Mouse (Mus musculus) limb, embryonic 14.5 days (tissue): ENCODE results near the gene Hist2h2be. TPM values are rescaled to one million over a fixed set of nuclear protein-coding genes. Genes with fewer than 3 reads are reported as not detected.
"Not testable (repeated sequence)": the region's sequence is repeated elsewhere in the genome, so short reads cannot be mapped to it uniquely, and the experiment has no call there.

Experiments used
- ATAC-seq: fragments of 200-750 bp; cut with Nextera tagmentation; 2 replicates; pipeline ENCODE4 v1.8.0; 2017; ENCODE audit warnings: low read depth, moderate number of reproducible peaks, moderate TSS enrichment; ENCODE audit not compliant: low FRiP score
- DNase-seq: peaks from one replicate; pipeline ENCODE4 v3.0.0-alpha.2; 2015; ENCODE audit warnings: low spot score
- H3K27ac ChIP-seq: fragments of 300-500 bp; sonication (generic); replicated peaks from 2 replicates; pipeline ENCODE4 v1.5.1; 2014; ENCODE audit warnings: low read depth, mild to moderate bottlenecking, low read length, moderate library complexity, mixed read lengths
- H3K27me3 ChIP-seq: fragments of 300-500 bp; sonication (generic); 2 replicates; pipeline ENCODE4 v1.6.1; 2014; ENCODE audit warnings: low read length, mixed read lengths; ENCODE audit not compliant: control insufficient read depth, insufficient read depth
- H3K36me3 ChIP-seq: fragments of 300-500 bp; sonication (generic); 2 replicates; pipeline ENCODE4 v1.6.1; 2014; ENCODE audit warnings: mild to moderate bottlenecking, low read length, moderate library complexity, mixed read lengths; ENCODE audit not compliant: control insufficient read depth, insufficient read depth
- H3K4me1 ChIP-seq: fragments of 300-500 bp; sonication (generic); 2 replicates; pipeline ENCODE4 v1.6.1; 2014; ENCODE audit warnings: antibody characterized with exemption, low read length, mixed read lengths; ENCODE audit not compliant: control insufficient read depth, insufficient read depth
- H3K4me2 ChIP-seq: fragments of 300-500 bp; sonication (generic); replicated peaks from 2 replicates; pipeline ENCODE4 v1.6.1; 2014; ENCODE audit warnings: low read depth, mild to moderate bottlenecking, low read length, moderate library complexity; ENCODE audit not compliant: severe bottlenecking
- H3K4me3 ChIP-seq: fragments of 300-500 bp; sonication (generic); replicated peaks from 2 replicates; pipeline ENCODE4 v1.5.1; 2014; ENCODE audit warnings: low read length
- H3K9ac ChIP-seq: fragments of 300-500 bp; sonication (generic); 2 replicates; pipeline ENCODE4 v1.6.1; 2014; ENCODE audit warnings: mild to moderate bottlenecking, low read depth, low read length, moderate library complexity; ENCODE audit not compliant: severe bottlenecking
- H3K9me3 ChIP-seq: fragments of 300-500 bp; sonication (generic); 2 replicates; pipeline ENCODE4 v1.6.1; 2016; ENCODE audit warnings: low read length; ENCODE audit not compliant: control insufficient read depth
- POLR2A ChIP-seq: fragments of 200-500 bp; IDR thresholded peaks from 2 replicates; pipeline ENCODE4 v1.8.0; 2012; ENCODE audit warnings: inconsistent platforms, mild to moderate bottlenecking, moderate library complexity, borderline replicate concordance; ENCODE audit not compliant: insufficient read depth, insufficient read length; ENCODE audit errors: extremely low read depth
- WGBS: fragments of 180-500 bp; shearing (Covaris S2); extraction: QIAGEN DNeasy Blood & Tissue Kit; methylation state at CpG from one replicate; pipeline ENCODE4 v1.1.7; 2014; 5-methylcytosine and 5-hydroxymethylcytosine counted together
- polyA plus RNA-seq, 2 experiments: library from polyadenylated mRNA; depleted of rRNA in 1 of 2; stranded (reverse) in 1 of 2; unstranded in 1 of 2; fragments of >200 nt; fragmentation: Nextera tagmentation in 1 of 2; extraction: Ambion mirVana in 1 of 2; gene quantifications; 2 replicates each; pipeline versions ENCODE4 v1.2.1 to v1.2.3; 2012 to 2014

Gene Hist2h2be
- polyA plus RNA-seq (2012; rRNA removed) (8.5 TPM in 2 replicates), polyA plus RNA-seq (2014; fragmentation: Nextera tagmentation; extraction: Ambion mirVana) (5.2 and 7.5 TPM in 2 replicates)

GRCm38 (mm10) chr3:96220765-96221639 lies at the start of gene Hist2h2be, which contains the start of gene Hist2h2ac:
TSS of gene Hist2h2be (plus strand) at chr3:96221119.
TSS of gene Hist2h2ac (minus strand) at chr3:96220880.
- no peaks in the 10 kb centered on the region for H3K27me3 ChIP-seq
- H3K4me3 ChIP-seq = peak within 1 kb of the TSS; percentile 62
- no peaks in the 10 kb centered on the region for H3K9me3 ChIP-seq
- peak; percentile 93; the same call in 1 of the 2 replicates for TF ChIP-seq POLR2A
- DNase-seq (peak; percentile 95), ATAC-seq (peak; percentile 82)
- H3K36me3 ChIP-seq = no peaks in the 10 kb centered on the region
- H3K4me1 ChIP-seq = peaks cover 15% of the 10 kb centered on the region
- H3K27ac ChIP-seq = peak within 1 kb of the TSS; percentile 98
- peak within 1 kb of the TSS; percentile 84 for H3K9ac ChIP-seq
- H3K4me2 ChIP-seq = peak within 1 kb of the TSS; percentile 83
- 1% methylated on average over 41 of the region's 43 CpGs for WGBS

GRCm38 (mm10) chr3:96171583-96172196 lies 49.2 kb upstream of the Hist2h2be start:
- no peak for DNase-seq
- Histone ChIP-seq H3K4me1 (peaks cover 12% of the 10 kb centered on the region), H3K4me2 (peak overlapping the region; percentile 57), H3K9ac (peak overlapping the region; percentile 71), H3K9me3 (no peaks in the 10 kb centered on the region), H3K27me3 (no peaks in the 10 kb centered on the region), H3K36me3 (peaks cover 41% of the 10 kb centered on the region), H3K4me3 (peak overlapping the region; percentile 90), H3K27ac (peak overlapping the region; percentile 97)
- peak; percentile 12; the same call in 1 of the 2 replicates for ATAC-seq
- TF ChIP-seq POLR2A = no peak
- 17% methylated on average over 18 of the region's 18 CpGs for WGBS

- peak; percentile 94 for ATAC-seq
- Histone ChIP-seq H3K9me3 (no peaks in the 10 kb centered on the region), H3K27ac (peak within 1 kb of the TSS; percentile 97), H3K4me1 (peaks cover 12% of the 10 kb centered on the region), H3K36me3 (peaks cover 45% of the 10 kb centered on the region), H3K4me3 (peak within 1 kb of the TSS; percentile 90), H3K27me3 (no peaks in the 10 kb centered on the region), H3K4me2 (peak within 1 kb of the TSS; percentile 85), H3K9ac (peak within 1 kb of the TSS; percentile 71)
- DNase-seq = peak; percentile 94
- WGBS = under 1% methylated on average over 55 of the region's 58 CpGs
- TF ChIP-seq POLR2A = peak; percentile 91; the same call in 1 of the 2 replicates
These were observed 48.4 kb upstream of the Hist2h2be start, which contains the start of gene Sf3b4 for GRCm38 (mm10) chr3:96172197-96173178. TSS of gene Sf3b4 (plus strand) at chr3:96172332.

GRCm38 (mm10) chr3:96173185-96173584 lies 47.7 kb upstream of the Hist2h2be start:
- H3K27ac ChIP-seq = no peak overlapping the region
- DNase-seq = no peak
- H3K27me3 ChIP-seq = no peaks in the 10 kb centered on the region
- peak overlapping the region; percentile 85 for H3K4me2 ChIP-seq
- 40% methylated on average over 7 of the region's 7 CpGs for WGBS
- H3K36me3 ChIP-seq = peaks cover 52% of the 10 kb centered on the region
- peak overlapping the region; percentile 71 for H3K9ac ChIP-seq
- no peak for ATAC-seq
- H3K4me1 ChIP-seq = peaks cover 12% of the 10 kb centered on the region
- TF ChIP-seq POLR2A = no peak
- no peaks in the 10 kb centered on the region for H3K9me3 ChIP-seq
- peak overlapping the region; percentile 90 for H3K4me3 ChIP-seq

- H3K36me3 ChIP-seq = peaks cover 54% of the 10 kb centered on the region
- not testable (repeated sequence) for H3K27me3 ChIP-seq, DNase-seq, H3K27ac ChIP-seq, H3K4me2 ChIP-seq, H3K9me3 ChIP-seq, ATAC-seq, H3K4me3 ChIP-seq, H3K9ac ChIP-seq
- 86% methylated on average over 4 of the region's 4 CpGs for WGBS
- H3K4me1 ChIP-seq = peaks cover 12% of the 10 kb centered on the region
These were observed 46.9 kb upstream of the Hist2h2be start for GRCm38 (mm10) chr3:96174042-96174441.
